Mouse (Mus musculus) brain, embryonic 14.5 days (tissue): ENCODE data around the gene Pik3ca.

Experiments
- CTCF ChIP-seq: fragments of 200-500 bp; IDR thresholded peaks from 2 replicates; pipeline ENCODE4 v1.5.1; 2012; ENCODE audit warnings: inconsistent platforms, mild to moderate bottlenecking, moderate library complexity, borderline replicate concordance; ENCODE audit not compliant: insufficient read depth, insufficient read length; ENCODE audit errors: extremely low read depth
- POLR2A ChIP-seq: fragments of 200-500 bp; IDR thresholded peaks from 2 replicates; pipeline ENCODE4 v1.6.1; 2012; ENCODE audit warnings: mild to moderate bottlenecking, inconsistent platforms, borderline replicate concordance; ENCODE audit not compliant: poor library complexity, insufficient read depth, insufficient read length, severe bottlenecking; ENCODE audit errors: extremely low read depth

DNA sequence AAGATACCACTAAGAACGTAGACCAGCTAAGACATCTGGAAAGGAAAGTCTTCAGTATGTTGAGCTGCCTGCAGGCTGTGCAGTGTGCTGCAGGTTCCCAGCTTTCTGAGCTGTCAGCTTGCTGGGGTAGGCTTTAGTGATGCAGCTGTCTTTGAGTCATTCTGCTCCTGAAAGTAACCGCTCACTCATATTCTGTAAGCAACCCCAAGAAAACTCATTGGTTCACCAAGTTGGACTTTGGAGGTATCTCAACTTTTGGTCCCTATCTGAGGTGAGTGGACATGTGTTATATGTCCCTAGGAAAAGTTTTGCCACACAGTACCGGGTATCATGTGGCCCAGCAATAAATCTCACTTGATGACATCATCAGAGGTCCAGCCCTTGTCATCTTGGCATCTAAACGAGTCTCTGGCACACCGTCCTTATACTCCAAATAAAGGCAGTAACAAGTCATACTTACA is 20.3 kb downstream of the Pik3ca start:
- TF ChIP-seq POLR2A (no peak), CTCF (no peak)
